Mouse (Mus musculus) ovary, postnatal 36 days (tissue): ENCODE measurements around the gene Gm5244.

ENCODE experiments used
- DNase-seq: peaks from one replicate; pipeline ENCODE4 v3.0.0; 2022; ENCODE audit warnings: low spot score, mixed read lengths

The Gm5244 gene

DNA sequence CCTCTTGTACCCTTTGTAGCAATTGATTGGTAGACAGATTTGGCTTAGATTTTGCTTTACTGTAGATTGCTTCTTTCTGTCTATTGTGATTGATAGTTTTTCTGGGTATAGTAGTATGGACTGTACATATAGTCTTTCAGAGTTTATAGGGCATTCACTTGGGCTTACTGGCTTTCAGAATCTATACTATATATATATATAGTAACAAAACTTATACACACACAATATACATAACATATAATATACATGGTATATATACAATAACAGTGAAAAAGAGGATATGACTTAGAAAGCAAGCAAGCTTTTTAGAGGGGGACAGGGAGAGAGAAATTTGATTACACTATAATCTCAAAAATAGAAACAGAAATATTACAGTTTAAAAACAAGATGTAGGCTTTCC, at the start of gene Gm5244:
Gene Gm5244, plus strand, starts transcription at position 301 of the 400 bp plus-strand sequence.
- DNase-seq = no peak

DNA sequence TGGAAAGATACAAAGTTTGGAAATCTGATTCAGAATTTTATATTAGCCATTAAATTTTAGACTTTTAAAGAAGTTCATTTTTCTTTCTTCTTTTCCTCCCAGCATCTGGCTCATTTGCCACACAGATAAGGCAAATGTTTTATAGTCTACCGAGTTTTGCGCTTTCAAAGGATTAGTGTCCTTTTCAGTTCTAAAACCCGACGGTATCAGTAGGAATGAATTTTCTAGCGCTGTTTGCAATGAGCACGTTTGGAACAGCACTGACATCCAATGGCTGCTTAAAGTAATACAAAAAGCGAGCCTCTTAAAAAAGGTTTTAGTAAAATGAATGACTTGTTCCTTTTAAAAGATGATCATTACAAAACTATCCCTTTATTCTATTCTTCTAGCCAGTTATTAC, 49.4 kb upstream of the Gm5244 start:
- no peak for DNase-seq

DNA sequence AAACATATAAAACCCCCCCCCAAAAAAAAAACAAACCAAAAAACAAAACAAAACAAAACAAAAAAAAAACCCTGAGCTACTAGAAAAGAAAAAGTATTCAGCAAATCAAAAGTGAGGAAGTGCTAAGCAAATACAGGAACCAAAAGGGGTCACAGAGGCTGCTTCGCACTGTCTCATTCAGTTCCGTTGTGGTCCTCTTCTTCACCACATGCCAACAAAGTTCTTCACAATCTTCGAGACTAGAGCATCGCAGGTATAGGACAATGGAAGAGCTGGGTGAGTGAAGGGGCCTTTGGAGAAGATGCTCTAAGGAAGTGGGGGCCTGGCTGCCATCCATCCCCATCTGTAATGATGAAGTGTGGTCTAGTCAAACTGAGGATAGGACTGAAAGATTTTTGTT, 48.1 kb upstream of the Gm5244 start:
- DNase-seq = no peak

DNA sequence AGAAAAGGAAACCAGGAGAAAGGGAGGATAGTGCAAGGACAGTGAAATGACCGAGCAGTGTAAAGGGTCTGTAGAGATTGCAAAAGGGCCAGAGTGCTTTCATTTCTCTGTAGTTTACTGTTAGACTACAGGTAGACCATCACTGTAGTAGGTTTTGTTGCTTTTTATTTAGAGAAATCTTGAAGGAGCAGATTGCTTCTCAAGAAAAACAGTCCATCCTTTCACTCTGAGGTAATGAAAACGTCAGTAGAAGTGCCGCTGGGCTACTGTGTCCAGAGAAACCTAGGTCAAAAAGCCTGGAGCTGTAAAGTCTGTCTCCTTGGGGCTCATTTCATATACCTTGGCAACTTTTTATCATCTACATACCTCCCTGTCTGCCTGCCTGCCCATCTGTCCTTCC, 47.4 kb upstream of the Gm5244 start:
- no peak for DNase-seq

DNA sequence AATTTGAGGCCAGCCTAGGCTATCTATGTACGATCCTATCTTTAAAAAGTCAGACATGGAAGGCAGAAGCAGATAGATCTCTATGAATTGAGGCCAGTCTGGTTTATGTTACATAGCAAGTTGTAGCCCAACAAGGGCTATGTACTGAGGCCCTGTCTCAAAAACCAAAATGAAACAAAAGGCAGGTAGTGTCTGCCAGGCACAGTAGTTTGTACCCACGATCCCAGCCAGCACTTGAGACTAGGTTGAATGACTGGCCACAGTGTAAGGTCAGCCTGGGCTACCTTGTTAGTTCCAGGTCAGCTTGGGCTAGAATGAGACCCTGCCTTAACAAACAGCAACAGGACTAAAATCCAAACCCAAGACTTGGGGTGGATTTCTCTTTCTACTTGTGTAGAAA, 45.9 kb upstream of the Gm5244 start:
- no peak for DNase-seq

DNA sequence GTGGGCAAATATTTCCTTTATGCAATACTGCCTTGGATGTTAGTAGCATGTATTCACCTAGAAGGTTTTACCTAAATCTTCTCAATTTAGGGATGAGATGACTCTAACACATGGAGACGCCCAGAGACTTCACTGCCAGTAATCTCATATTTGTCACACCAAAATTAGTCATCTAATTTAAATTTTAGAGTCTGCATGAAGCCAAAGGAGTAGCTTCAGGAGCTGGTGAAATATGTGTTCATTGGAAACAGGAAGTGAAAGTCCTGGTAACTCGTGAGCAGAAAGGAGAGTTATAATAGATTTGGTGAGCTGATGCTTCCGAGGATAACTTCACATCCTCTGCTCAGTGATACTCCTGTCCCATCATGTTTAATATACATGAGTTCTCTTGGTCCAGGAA, 45.4 kb upstream of the Gm5244 start:
- no peak for DNase-seq

DNA sequence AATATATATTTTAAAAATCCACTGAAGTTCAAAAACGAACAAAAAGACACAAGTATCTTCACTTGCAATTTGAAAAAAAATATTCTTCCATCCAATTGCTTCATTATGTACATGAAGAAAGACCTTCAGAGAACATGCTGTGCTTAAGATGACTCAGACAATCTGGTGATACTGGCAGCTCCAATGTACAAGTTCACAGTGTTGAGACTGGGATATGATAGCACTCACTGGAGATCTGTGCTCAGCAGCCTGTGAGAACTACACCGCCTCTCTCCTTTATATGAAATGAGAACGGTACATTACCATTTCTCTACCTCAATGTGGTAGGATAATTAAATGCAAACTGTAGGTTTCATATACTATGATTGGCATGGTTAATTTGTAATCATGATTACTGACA, 43.7 kb upstream of the Gm5244 start:
- no peak for DNase-seq

DNA sequence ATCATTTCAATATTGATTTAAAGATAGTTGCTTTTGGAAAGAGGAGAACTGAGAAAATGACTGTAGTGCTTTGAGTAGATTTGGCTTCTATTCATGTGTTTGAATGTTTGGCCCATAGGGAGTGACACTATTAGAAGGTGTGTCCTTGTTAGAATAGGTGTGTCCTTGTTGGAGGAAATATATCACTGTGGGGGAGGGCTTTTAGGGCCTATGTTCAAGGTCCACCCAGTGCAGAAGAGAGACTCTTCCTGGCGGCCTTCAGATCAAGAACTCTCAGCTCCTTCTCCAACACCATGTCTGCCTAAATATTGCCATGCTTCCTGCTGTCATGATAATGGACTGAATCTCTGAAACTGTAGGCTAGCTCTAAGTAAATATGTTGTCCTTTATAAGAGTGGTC, 42.2 kb upstream of the Gm5244 start:
- DNase-seq = no peak

DNA sequence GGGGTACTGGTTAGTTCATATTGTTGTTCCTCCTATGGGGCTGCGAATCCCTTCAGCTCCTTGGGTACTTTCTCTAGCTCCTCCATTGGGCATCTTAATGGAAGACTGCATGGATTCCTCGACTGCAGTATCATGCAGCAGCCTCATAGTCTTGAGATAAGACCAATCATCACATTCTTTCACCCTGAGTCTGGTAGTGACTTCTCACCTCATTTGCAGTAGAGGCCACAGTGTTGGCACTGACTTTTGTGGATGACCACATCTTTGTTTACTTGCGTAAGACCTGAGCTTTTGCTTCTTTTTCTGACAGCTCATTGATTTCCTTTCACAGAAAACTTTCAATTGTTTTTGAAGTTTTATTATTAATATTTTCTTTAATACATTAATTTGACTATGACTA, 40.8 kb upstream of the Gm5244 start:
- no peak for DNase-seq

DNA sequence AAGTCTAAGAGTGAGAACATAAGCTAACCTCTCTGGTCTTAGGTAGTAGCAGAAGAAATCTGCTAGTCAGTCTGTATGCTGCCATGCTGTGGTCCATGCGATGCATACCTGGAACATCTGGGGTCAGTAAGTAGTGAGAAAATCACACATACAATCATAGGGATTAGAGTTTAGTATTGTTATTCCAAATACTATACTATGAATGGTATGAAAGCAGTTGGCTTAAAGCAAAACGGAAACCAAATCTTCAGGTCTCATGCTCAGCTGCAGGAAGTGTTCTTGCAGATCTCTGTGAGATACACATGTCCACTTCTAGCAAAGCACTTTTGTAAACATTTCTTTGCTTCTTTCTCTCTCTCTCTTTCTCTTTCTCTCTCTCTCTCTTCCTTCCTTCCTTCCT, 40.3 kb upstream of the Gm5244 start:
- DNase-seq = no peak

DNA sequence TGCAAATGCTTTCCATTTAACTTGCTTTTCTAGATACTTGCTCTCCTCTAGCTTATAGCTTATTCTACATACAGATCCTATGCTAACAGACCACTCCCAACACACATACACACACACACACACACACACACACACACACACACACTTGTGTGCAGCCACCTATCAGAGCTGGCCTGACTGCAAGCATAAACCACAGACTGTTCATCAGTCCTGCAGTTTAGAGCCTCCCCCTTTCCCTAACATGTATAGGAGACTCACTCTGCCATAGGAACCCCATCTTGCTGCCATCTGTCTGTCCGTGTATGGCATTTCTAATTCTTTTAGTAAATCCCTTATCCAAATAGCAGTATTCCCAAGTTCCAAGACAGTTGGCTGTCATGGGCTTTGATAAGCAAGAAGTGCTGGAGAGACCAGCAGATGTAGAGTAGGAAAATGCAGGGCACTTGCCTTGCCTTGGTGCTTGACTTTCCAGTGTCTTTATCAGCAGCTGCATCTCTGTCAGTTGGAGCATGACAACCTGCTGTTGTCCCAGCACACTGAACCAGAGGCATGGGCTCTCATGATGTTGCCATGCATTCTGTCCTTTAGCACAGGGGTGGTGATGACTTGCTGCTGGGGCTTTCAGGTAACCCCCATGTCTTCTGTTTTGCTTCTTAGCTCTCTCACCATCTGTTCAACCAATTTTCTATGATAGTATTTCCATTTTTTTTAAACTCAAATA, 33.7 kb upstream of the Gm5244 start:
- DNase-seq = no peak

DNA sequence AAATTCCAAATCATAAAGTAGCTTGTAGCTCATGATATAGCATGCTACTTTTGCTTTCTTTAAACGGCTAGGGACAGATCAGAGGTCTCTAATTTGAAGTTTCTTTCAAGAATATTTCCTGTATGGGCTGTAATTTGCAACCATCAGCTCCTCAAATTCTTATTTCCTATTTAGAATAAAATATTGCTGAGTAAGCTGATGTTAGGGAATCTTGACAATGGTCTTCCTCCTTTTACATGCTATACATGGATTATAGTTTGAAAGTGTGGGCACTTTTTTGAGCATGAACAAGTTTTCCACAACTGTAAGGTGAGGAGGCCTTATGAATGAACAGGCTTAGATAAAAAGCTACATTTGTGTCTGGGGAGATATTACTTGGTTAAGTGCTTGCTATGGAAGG, 32.6 kb upstream of the Gm5244 start:
- no peak for DNase-seq

DNA sequence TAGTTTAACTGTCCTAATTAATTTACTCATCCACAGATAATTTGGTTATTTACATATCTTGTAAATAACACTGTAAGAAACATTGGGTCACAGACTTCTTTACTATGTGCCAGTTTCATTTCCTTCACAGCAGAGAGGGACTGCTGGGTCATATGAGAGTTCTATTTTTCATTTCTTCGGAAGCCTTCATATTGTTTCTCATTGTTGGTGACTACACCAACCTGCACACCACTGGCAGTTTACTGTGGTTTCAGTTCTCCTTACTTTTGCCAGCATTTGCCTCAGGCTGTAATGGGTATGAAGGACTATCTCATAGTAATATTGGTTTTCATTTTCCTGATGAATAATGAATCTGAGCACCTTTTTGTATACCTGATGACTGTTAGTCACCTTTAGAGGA, 28.0 kb upstream of the Gm5244 start:
- no peak for DNase-seq

DNA sequence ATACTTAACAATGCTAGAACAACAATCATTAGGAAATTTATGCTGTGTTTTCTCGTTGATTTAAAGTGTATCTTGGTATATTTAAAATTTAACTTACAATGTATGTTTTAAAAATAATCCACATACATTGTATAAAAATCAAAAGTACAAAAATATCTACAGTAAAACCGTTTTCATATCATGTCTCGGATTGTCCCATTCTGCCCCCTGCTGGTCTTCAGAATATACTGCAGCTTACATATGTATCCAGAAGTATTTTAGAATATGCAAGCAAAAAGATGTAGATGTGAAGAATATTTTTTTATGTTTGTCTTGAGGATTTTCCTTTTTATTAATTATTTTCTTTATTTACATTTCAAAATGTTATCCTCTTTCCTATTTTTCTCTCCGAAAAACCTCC, 26.1 kb upstream of the Gm5244 start:
- no peak for DNase-seq

DNA sequence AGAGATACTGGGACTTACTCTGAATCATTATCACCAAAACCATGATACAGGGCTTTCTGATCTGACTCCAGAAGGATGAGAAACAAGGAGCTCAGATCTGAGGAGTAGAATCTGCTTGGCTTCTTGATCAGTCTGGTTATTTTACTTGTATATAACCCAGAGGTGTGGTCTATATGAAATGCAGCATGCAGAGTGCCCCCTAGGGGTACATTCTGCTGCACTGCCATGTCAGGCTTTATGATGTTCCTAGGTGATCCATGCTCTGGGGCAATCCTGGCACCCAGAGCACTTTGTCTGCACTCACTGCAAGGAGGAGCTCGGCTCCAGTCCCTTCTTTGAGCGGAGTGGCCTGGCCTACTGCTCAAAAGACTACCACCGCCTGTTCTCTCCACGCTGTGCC, 21.9 kb upstream of the Gm5244 start:
- DNase-seq = no peak

DNA sequence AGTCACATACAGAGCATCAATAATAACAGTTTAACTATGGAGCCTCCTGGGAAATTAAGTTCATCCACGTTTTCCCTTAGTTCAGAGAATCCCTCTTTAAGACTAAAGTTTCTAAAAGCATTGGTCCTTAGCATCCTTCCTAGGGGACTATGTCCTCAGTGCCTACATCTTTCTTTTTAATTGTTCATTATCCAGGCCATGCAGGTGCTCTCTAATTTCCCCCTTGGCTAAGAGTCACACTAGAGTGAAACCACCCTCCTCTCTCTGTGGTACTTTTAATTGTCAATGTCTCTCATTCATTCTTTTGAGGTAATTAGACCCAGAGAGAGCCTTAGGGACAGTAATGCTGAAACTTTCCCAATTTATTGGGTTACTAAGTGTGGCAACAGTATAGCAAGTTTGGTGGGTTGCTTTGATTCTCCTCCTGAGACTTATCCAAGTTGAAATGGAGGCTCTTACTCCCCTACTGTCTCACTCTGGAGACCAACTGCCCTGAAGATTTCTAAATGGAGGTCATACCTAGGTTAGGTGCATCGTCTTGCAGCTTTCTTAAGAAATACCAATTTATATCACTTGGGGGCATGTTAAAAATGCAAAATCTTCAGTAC, 15.6 kb upstream of the Gm5244 start:
- DNase-seq = no peak

DNA sequence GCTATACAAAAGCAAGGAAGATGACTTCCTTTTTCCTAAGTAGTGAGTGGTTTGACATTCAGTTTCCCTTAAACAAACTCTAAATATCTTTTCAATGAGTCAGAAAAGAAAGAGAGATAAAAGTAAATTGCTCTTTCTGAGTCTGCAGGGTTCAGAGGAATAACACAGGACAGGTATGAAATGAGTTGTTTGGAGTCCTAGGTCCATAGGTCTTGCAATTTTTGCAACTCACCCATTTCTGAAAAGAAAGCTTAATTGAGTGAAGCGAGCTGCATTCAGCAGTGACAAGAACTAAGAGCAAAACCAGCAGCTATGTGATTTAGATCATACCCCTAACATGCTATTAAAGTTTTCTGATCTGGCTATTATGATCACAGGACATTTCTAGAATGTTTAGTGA, 14.9 kb upstream of the Gm5244 start:
- DNase-seq = no peak

DNA sequence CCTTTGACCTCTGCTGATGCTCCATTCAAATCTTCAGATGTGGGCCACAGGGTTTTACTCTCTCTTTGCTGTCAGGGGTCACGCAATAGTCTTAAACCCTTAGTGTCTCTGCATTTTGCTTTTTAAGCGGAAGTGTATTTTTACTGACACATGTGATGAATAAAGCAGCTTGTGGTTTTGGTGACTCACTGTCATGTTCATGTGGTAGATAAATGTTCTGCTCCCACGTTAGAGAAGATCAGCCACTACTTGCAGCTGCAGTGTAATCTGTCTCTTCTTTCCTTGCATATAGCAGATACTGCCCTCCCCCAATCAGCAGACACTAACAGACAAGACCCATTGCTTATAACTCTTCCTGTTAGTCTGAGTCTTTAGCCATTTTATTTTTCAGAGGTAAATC, 12.9 kb upstream of the Gm5244 start:
- no peak for DNase-seq

DNA sequence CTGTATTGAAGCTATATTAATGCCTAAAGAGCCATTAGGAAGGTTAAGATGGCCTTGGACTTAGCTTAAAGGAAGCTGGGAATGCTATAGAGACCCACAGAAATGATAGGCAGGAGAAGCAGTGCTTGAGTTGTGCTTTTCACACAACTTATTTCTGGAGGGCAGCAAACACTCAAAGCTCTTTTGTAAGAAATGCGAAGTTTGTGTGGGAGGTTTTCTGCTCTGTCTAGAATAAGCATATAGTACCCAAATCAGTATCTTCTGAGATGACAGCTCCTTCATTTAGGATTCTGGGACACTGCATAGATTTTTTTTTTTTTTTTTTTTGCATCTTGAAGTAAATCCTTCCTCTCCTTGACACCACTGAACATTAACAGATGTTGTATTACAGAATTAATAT, 8.0 kb upstream of the Gm5244 start:
- DNase-seq = no peak

DNA sequence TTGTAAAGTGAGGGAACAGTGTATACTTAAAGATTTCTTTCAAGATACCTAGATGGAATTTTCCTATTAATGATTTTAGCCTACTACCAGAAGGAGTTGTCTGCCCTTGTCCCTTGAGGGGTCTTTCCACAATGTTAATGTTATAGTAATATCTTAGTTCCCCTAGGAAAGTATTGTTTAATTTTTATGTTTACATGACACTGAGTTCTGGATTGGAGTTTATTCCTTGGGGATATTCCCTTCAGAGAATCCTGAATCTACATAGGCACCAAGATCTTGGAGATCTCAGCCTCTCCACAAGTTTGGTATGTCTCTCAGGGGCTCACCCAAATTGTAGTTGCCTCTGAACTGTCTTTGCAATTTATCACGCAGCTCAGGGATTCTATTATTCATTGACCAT, 10.5 kb downstream of the Gm5244 start, which contains the start of gene Olfr1444:
Gene Olfr1444, plus strand, starts transcription at position 301 of the 400 bp plus-strand sequence.
- DNase-seq = no peak

DNA sequence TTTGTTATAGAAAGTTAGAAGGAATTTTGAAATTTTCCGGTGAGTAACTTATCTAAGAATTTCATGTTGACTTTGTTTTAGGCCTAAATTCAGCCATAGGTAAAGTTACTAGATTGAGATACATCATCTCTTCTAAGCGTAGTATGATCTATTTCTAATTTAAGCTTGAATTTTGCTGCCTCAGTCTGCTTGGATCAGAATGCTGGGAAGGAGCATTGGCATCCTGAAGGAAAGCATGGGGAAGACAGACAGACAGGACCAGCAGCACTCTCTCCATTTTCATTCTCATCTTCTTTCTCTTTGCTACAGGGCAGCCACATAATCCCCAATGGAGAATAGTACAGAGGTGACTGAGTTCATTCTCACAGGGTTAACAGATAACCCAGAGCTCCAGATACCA, 37.1 kb downstream of the Gm5244 start, which contains the start of gene Olfr1445:
Gene Olfr1445, plus strand, starts transcription at position 301 of the 400 bp plus-strand sequence.
- no peak for DNase-seq

DNA sequence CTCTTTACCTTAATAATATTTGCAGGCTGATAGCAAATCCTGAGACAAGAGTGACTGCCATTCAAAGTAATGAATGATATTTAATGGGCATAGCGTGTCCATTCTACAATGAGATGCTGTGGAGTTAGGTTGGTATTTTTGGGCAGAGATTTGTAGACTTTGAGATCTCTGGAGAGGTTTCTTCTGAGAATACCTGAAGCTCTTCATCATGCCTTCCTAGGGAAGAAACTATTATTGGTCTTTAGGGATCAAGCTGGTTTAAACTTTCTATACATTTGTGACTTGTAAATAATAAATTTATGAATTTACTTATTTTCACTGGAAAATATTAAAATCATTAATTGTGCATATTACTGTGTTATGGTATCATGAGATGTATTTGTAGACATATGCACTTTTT, 46.9 kb downstream of the Gm5244 start, which contains the start of gene Olfr1446:
Gene Olfr1446, minus strand, starts transcription at position 101 of the 400 bp plus-strand sequence.
- DNase-seq = no peak
